In genomic region chr19:30950610-30951009, GRCm38 (mm10) we compare ENCODE assay signal across 23 mouse cellular contexts.
A peak's percentile ranks its signal among the peaks of the same experiment; 100 is the strongest.
DNase-seq lines count a peak whose midpoint lies in the region; ATAC-seq and TF ChIP-seq lines count a peak whose summit lies in the region.
"Had no signal": no experiment of that assay in that cellular context is flagged by ENCODE, and none has a peak within 500 bp of the region (broad histone marks: within the 10 kb centered on the region; RNA-seq: fewer than 3 reads in every experiment).

No protein-coding gene starts in this region.

- no peak overlapping the region for H3K4me2 ChIP-seq in intestine, postnatal 0 days (replicated peaks; ENCODE audit: low read depth)

- H3K27me3 ChIP-seq in intestine, postnatal 0 days (replicated peaks; ENCODE audit: control insufficient read depth, insufficient read depth, low read length), result no peaks in the 10 kb centered on the region
- H3K27me3 ChIP-seq: CH12.LX had no signal

- peak; percentile 40 for DNase-seq in 416B (ENCODE audit: low read depth)
- DNase-seq in layer of hippocampus, postnatal 10 days (ENCODE audit: low spot score in 2 of 2), result no peak
- DNase-seq in yolk sac, embryonic 10.5 days (ENCODE audit: low spot score), result no peak
- DNase-seq in right cerebral cortex, adult 18-20 months, result no peak
- DNase-seq: adrenal gland, adult 2 months; adrenal gland, adult 8-10 months; adrenal gland, postnatal 10 days; adrenal gland, postnatal 14 days; adrenal gland, postnatal 25 days; adrenal gland, postnatal 36 days; B cell, adult 2 months; cerebellum, adult 11 months; cerebellum, adult 11-12 months; cerebellum, adult 18-20 months had no signal

- H3K36me3 ChIP-seq in intestine, postnatal 0 days (ENCODE audit: control insufficient read depth, insufficient read depth), result no peaks in the 10 kb centered on the region
- H3K36me3 ChIP-seq: G1E had no signal

- no peak for TF ChIP-seq CTCF in intestine, postnatal 0 days (IDR thresholded peaks at IDR 0.05; ENCODE audit: low read depth)

- no peak overlapping the region for H3K9ac ChIP-seq in intestine, postnatal 0 days (ENCODE audit: low read depth, low read length)

- peak; percentile 22; the same call in 1 of the 2 replicates for ATAC-seq in granulocyte monocyte progenitor cell, adult 5-6 weeks (replicated peaks; ENCODE audit: poor library complexity, severe bottlenecking)
- peak; percentile 88 for ATAC-seq in megakaryocyte, adult 5-6 weeks (ENCODE audit: poor library complexity, severe bottlenecking)
- ATAC-seq in megakaryocyte progenitor cell, adult 5-6 weeks (replicated peaks; ENCODE audit: poor library complexity), result peak; percentile 54
- no peak for ATAC-seq in intestine, postnatal 0 days
- ATAC-seq: activated CD4-positive, CD25-positive, alpha-beta regulatory T cell, adult 4 months; CD4-positive, CD25-positive, alpha-beta regulatory T cell, adult 4 months; Patski had no signal

- H3K9me3 ChIP-seq in intestine, postnatal 0 days (ENCODE audit: control insufficient read depth), result no peaks in the 10 kb centered on the region
- H3K9me3 ChIP-seq: G1E had no signal

- WGBS in intestine, postnatal 0 days, result 70% methylated on average over 3 of the region's 3 CpGs

- H3K27ac ChIP-seq in intestine, postnatal 0 days (ENCODE audit: low read depth, low read length), result no peak overlapping the region

- H3K4me3 ChIP-seq in intestine, postnatal 0 days (ENCODE audit: low read depth, low read length), result no peak overlapping the region

- H3K4me1 ChIP-seq in intestine, postnatal 0 days (replicated peaks; ENCODE audit: control insufficient read depth, insufficient read depth, low read length), result no peaks in the 10 kb centered on the region
